In genomic region chr3:141003561-141003960, GRCm38 (mm10) we compare ENCODE assay signal across 27 mouse cellular contexts.
DNase-seq lines count a peak whose midpoint lies in the region; ATAC-seq and TF ChIP-seq lines count a peak whose summit lies in the region.
"Had no signal": no experiment of that assay in that cellular context is flagged by ENCODE, and none has a peak within 500 bp of the region (broad histone marks: within the 10 kb centered on the region; RNA-seq: fewer than 3 reads in every experiment).

No protein-coding gene starts in this region.

- H3K27ac ChIP-seq in cerebellum, adult 2 months (ENCODE audit: insufficient read depth, low read length): no peak overlapping the region
- no peak overlapping the region for H3K27ac ChIP-seq in layer of hippocampus, adult 2 months
- H3K27ac ChIP-seq: embryonic facial prominence, embryonic 12.5 days; embryonic facial prominence, embryonic 15.5 days; forebrain, embryonic 12.5 days; forebrain, embryonic 15.5 days; heart, embryonic 15.5 days; hindbrain, embryonic 10.5 days; hindbrain, embryonic 13.5 days; intestine, embryonic 15.5 days had no signal

- TF ChIP-seq POLR2A in cerebellum, adult 2 months (IDR thresholded peaks at IDR 0.05; ENCODE audit: borderline replicate concordance, insufficient read depth, low read length): no peak

- TF ChIP-seq CTCF in cerebellum, adult 2 months (IDR thresholded peaks at IDR 0.05; ENCODE audit: borderline replicate concordance, insufficient read depth, low read depth, low read length): no peak
- TF ChIP-seq CTCF in layer of hippocampus, adult 2 months (conservative IDR thresholded peaks at IDR 0.05): no peak

- no peak for DNase-seq in cerebellum, postnatal 4 days (ENCODE audit: low spot score in 2 of 2)
- peak; percentile 40 to 67 for DNase-seq in cerebellum, adult 2 months
- DNase-seq in cerebellum, adult 9-11 months: peak; percentile 59
- DNase-seq in cerebellum, postnatal 36 days: peak; percentile 30 to 41
- no peak for DNase-seq in retina, postnatal 1 day
- no peak for DNase-seq in thymus, postnatal 14 days
- DNase-seq in layer of hippocampus, adult 2 months (ENCODE audit: low spot score in 2 of 2): no peak
- DNase-seq: adrenal gland, adult 8-10 months; adrenal gland, postnatal 25 days; gastrocnemius, postnatal 25 days; heart, adult 18-20 months; heart, postnatal 10 days; heart, postnatal 36 days; kidney, adult 11 months had no signal

- H3K4me3 ChIP-seq in cerebellum, adult 2 months (replicated peaks; ENCODE audit: insufficient read depth, low read depth, low read length): no peak overlapping the region
- no peak overlapping the region for H3K4me3 ChIP-seq in layer of hippocampus, adult 2 months
- H3K4me3 ChIP-seq: embryonic facial prominence, embryonic 12.5 days; embryonic facial prominence, embryonic 15.5 days; erythroblast, embryonic 14.5 days; forebrain, embryonic 12.5 days; forebrain, embryonic 15.5 days; heart, embryonic 12.5 days; heart, embryonic 15.5 days; hindbrain, embryonic 10.5 days; hindbrain, embryonic 13.5 days; intestine, embryonic 15.5 days had no signal

- 19% methylated on average over 2 of the region's 2 CpGs for WGBS in cerebellum, adult 2 months

- peaks cover 4% of the 10 kb centered on the region for H3K4me1 ChIP-seq in cerebellum, adult 2 months (ENCODE audit: control insufficient read depth, insufficient read depth, low read length)
- H3K4me1 ChIP-seq: embryonic facial prominence, embryonic 12.5 days; embryonic facial prominence, embryonic 15.5 days; forebrain, embryonic 12.5 days; forebrain, embryonic 15.5 days; heart, embryonic 12.5 days; heart, embryonic 15.5 days; hindbrain, embryonic 10.5 days; hindbrain, embryonic 13.5 days; intestine, embryonic 15.5 days had no signal

- no peaks in the 10 kb centered on the region for H3K27me3 ChIP-seq in cerebellum, adult 2 months (ENCODE audit: control insufficient read depth, insufficient read depth, low read length)
- H3K27me3 ChIP-seq: embryonic facial prominence, embryonic 12.5 days; embryonic facial prominence, embryonic 15.5 days; forebrain, embryonic 12.5 days; forebrain, embryonic 15.5 days; heart, embryonic 12.5 days; heart, embryonic 15.5 days; hindbrain, embryonic 13.5 days; intestine, embryonic 15.5 days had no signal

- peak; percentile 91 for ATAC-seq in cerebellum, adult (ENCODE audit: insufficient number of reproducible peaks, low FRiP score, low TSS enrichment)
- ATAC-seq: activated CD4-positive, CD25-positive, alpha-beta regulatory T cell, adult 4 months; forebrain, embryonic 15.5 days; hindbrain, embryonic 16.5 days; intestine, embryonic 15.5 days had no signal

Comparison
In these comparisons a context has a peak if more than half of its experiments do, and no peak if none do; other contexts are left out.
1. DNase-seq: peak in cerebellum, adult 2 months (2 of 2), cerebellum, adult 9-11 months (single experiment) and cerebellum, postnatal 36 days (2 of 2); none in cerebellum, postnatal 4 days (0 of 2), retina, postnatal 1 day (single experiment), thymus, postnatal 14 days (single experiment) and layer of hippocampus, adult 2 months (0 of 2).